Mouse (Mus musculus) ovary, postnatal 10 days (tissue): Measurements from ENCODE around the gene Piwil4.

ENCODE experiments used
- DNase-seq: peaks from one replicate; pipeline ENCODE4 v3.0.0; 2022; ENCODE audit warnings: low spot score

The Piwil4 gene

GRCm38 (mm10) chr9:14740151-14740924 lies at the start of gene Piwil4:
Piwil4 (minus strand) TSS chr9:14740733.
- no peak for DNase-seq

- DNase-seq, result no peak
Observed at GRCm38 (mm10) chr9:14787356-14787755, 46.8 kb upstream of the Piwil4 start.

- DNase-seq, result peak; percentile 82
Observed at GRCm38 (mm10) chr9:14784039-14785002, 43.8 kb upstream of the Piwil4 start, which contains the start of the genes Mre11a and Ankrd49. Mre11a (plus strand) TSS chr9:14784654. Ankrd49 (minus strand) TSS chr9:14784856.

- DNase-seq, result no peak
Observed at GRCm38 (mm10) chr9:14778341-14778740, 37.8 kb upstream of the Piwil4 start.

GRCm38 (mm10) chr9:14773813-14774212 lies 33.3 kb upstream of the Piwil4 start:
- no peak for DNase-seq

- no peak for DNase-seq
Observed at GRCm38 (mm10) chr9:14772074-14772473, 31.5 kb upstream of the Piwil4 start.

- no peak for DNase-seq
Observed at GRCm38 (mm10) chr9:14770803-14771471, 30.4 kb upstream of the Piwil4 start, which contains the start of gene 1700012B09Rik. 1700012B09Rik (minus strand) TSS chr9:14771030.

GRCm38 (mm10) chr9:14769811-14770210 lies 29.3 kb upstream of the Piwil4 start:
- no peak for DNase-seq

GRCm38 (mm10) chr9:14764765-14765164 lies 24.2 kb upstream of the Piwil4 start:
- DNase-seq, result no peak

GRCm38 (mm10) chr9:14759261-14759660 lies 18.7 kb upstream of the Piwil4 start:
- no peak for DNase-seq

GRCm38 (mm10) chr9:14758590-14758989 lies 18.1 kb upstream of the Piwil4 start:
- no peak for DNase-seq

- DNase-seq, result no peak
Observed at GRCm38 (mm10) chr9:14754469-14754868, 13.9 kb upstream of the Piwil4 start.

GRCm38 (mm10) chr9:14753947-14754346 lies 13.4 kb upstream of the Piwil4 start:
- no peak for DNase-seq

- peak; percentile 33 for DNase-seq
Observed at GRCm38 (mm10) chr9:14752001-14752522, 11.5 kb upstream of the Piwil4 start, which contains the start of gene Fut4. Fut4 (minus strand) TSS chr9:14752393.

GRCm38 (mm10) chr9:14751503-14752000 lies 11.0 kb upstream of the Piwil4 start:
- DNase-seq, result peak; percentile 15

- no peak for DNase-seq
Observed at GRCm38 (mm10) chr9:14750901-14751502, 10.5 kb upstream of the Piwil4 start.

- no peak for DNase-seq
Observed at GRCm38 (mm10) chr9:14739498-14740150, 909 bp downstream of the Piwil4 start.

- no peak for DNase-seq
Observed at GRCm38 (mm10) chr9:14730941-14731541, 9.5 kb downstream of the Piwil4 start.

GRCm38 (mm10) chr9:14728365-14728764 lies 12.2 kb downstream of the Piwil4 start:
- DNase-seq, result no peak

GRCm38 (mm10) chr9:14726629-14727028 lies 13.9 kb downstream of the Piwil4 start:
- no peak for DNase-seq
